Mouse (Mus musculus) cerebellum, adult 2 months (tissue): ENCODE data around the gene Tox2. TPM values are rescaled to one million over a fixed set of nuclear protein-coding genes. Genes with fewer than 3 reads are reported as not detected.

ENCODE experiments used
- DNase-seq, 2 experiments: peaks; one replicate each; pipeline ENCODE4 v3.0.0; 2021
- H3K27ac ChIP-seq: fragments of 200-500 bp; 2 replicates; pipeline ENCODE4 v1.5.1; 2012; ENCODE audit warnings: low read length, control low read depth, inconsistent platforms; ENCODE audit not compliant: insufficient read depth
- H3K27me3 ChIP-seq: fragments of 200-500 bp; 2 replicates; pipeline ENCODE4 v1.6.1; 2012; ENCODE audit warnings: inconsistent platforms, mild to moderate bottlenecking, low read length, moderate library complexity; ENCODE audit not compliant: control insufficient read depth, insufficient read depth
- H3K4me1 ChIP-seq: fragments of 200-500 bp; 2 replicates; pipeline ENCODE4 v1.6.1; 2011; ENCODE audit warnings: low read length; ENCODE audit not compliant: control insufficient read depth, insufficient read depth
- H3K4me3 ChIP-seq: fragments of 200-500 bp; replicated peaks from 2 replicates; pipeline ENCODE3; 2011; ENCODE audit warnings: mild to moderate bottlenecking, low read depth, low read length, control low read depth; ENCODE audit not compliant: insufficient read depth
- CTCF ChIP-seq: fragments of 200-500 bp; IDR thresholded peaks from 2 replicates; pipeline ENCODE4 v1.5.1; 2011; ENCODE audit warnings: low read depth, mild to moderate bottlenecking, control low read depth, low read length, moderate library complexity, borderline replicate concordance; ENCODE audit not compliant: insufficient read depth
- POLR2A ChIP-seq: fragments of 200-500 bp; IDR thresholded peaks from 2 replicates; pipeline ENCODE4 v1.6.1; 2011; ENCODE audit warnings: low read length, control low read depth, borderline replicate concordance; ENCODE audit not compliant: insufficient read depth
- WGBS: fragments of 180-500 bp; shearing (Covaris S2); methylation state at CpG from one replicate; pipeline ENCODE4 v1.1.7; 2018; 5-methylcytosine and 5-hydroxymethylcytosine counted together
- polyA plus RNA-seq: library from polyadenylated mRNA; depleted of rRNA; stranded (reverse); fragments of >200 nt; gene quantifications from 2 replicates; pipeline ENCODE4 v1.2.3, GENCODE M21; 2012; rRNA removed

Gene Tox2
- polyA plus RNA-seq, 1 experiment = 27.3 TPM

DNA sequence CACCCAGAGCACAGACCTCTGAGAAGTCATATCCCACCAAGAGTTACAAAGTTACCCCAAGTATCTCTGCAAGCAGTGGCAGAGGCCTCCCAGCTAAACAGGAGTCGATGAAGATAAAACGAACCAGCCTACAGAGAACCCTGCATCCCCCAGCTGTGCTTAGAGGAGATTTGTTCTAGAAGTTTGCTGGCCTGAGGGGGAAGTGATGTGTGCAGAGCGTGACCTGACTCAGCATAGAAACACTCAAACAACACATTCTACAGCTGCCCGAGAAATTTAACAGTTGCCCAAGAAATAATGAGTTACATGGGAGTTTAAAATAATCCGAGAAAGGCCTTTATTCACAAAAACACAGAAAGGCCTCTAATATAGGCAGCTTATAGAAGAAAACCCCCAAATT is 155.7 kb downstream of the Tox2 start:
- WGBS = 84% methylated on average over 5 of the region's 5 CpGs

DNA sequence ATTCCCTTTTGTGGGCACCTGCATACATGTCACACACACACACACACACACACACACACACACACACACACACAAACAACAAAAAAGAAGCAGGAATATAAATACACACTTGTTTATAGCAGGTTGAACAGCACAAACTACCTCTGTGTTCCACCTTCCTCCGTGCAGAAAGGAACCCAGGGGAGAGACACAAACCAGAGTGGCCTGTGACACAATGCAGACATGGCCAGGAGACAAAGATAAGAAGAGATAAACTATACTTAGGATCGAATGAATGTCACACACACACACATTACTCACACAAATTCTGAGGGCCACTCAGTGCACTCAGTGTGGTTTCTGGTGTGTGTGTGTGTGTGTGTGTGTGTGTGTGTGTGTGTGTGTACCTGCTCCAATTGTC is 156.3 kb downstream of the Tox2 start:
- no peaks in the 10 kb centered on the region for H3K4me1 ChIP-seq
- WGBS = 84% methylated on average over 2 of the region's 2 CpGs
- H3K4me3 ChIP-seq = no peak overlapping the region
- H3K27me3 ChIP-seq = no peaks in the 10 kb centered on the region; the same call in 1 of the 2 replicates
- DNase-seq = no peak
- H3K27ac ChIP-seq = no peak overlapping the region
- TF ChIP-seq CTCF = no peak
- TF ChIP-seq POLR2A = no peak

More for the DNA sequence above, 155.7 kb downstream of the Tox2 start:
- Histone ChIP-seq H3K4me3 (no peak overlapping the region), H3K27ac (no peak overlapping the region), H3K27me3 (no peaks in the 10 kb centered on the region; the same call in 1 of the 2 replicates), H3K4me1 (no peaks in the 10 kb centered on the region)
- no peak for TF ChIP-seq POLR2A
- TF ChIP-seq CTCF = no peak
- DNase-seq = no peak

DNA sequence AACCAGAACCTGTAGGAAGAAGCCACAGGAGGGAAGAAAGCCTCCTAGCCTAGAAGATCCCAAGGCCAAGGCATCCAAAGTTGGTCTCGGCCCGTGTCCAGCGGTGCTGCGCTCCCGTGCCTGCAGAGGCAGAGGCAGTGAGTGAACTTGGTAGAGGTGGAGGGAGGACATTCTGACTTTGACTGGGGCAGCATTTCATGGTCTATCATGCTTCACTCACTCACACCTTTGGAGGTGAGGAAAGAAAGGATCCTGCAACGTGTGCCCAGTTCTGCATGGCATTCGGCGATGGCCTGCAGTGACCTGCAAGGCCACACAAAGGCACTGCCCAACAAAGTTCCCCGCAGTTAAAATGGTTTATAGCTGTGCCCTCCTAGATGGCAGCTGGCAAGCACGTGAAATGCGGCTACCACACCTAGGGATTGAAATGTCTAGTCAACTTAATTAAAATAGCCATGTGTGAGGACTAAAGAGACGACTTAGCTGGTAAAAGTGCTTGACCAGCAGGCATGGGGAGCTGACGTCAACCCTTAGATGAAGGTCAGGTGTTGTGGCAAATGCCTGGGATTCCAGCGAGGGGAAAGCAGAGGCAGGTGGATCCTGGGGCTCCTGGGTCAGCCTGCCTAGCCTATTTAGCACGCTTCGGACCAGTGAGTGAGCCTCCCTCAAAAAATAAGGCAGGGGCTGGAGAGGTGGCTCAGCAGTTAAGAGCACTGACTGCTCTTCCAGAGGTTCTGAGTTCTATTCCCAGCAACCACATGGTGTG is 158.1 kb downstream of the Tox2 start:
- 83% methylated on average over 16 of the region's 16 CpGs for WGBS
- no peak for TF ChIP-seq CTCF
- TF ChIP-seq POLR2A = no peak
- no peaks in the 10 kb centered on the region for H3K4me1 ChIP-seq
- no peak for DNase-seq
- no peaks in the 10 kb centered on the region; the same call in 1 of the 2 replicates for H3K27me3 ChIP-seq
- no peak overlapping the region for H3K27ac ChIP-seq
- H3K4me3 ChIP-seq = no peak overlapping the region

DNA sequence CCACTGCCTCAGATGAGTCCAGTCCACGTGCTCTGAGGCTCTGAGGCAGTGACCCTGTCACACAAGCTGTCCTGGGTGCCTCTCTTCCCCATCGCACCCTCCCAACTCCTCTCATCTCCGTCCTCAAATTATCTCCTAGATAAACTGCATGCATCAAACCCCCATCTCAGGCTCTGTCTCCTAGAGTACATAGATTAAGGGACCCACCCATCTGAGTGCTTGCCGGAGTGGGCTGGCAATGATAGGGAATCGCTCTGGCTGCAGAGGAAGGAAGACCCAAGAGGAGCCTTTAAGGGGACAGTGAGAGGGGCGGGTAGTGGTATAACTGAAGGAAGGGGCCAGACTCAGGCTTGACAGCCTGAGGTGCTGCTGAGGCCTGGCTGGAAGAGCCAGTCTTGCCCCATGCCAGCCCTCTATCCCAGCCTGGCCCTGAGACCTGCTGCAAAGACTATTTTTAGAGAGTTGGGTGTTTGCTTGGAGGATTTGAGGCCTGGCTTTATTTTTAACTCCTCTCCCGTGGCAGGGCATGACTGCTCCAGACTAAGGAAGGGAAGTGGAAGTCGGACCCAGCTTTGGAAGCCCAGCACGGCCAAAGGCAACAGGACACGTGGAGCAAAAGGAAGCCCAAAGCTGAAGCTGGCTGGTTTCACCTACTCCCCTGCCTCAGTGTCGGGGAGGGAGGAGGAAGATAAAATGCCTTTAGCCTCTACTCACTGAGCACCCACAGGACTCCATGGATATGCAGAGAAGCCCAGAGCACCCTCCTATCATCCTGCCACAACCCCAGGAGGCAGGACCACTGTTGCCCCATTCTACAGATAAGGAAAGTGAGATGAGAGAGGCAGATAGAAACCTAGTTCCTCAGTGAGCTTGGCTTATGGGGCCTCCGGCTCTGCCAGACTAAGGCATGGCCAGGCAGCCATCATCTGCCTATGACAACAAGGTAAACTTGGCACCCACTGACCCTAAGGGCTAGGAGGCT is 160.3 kb downstream of the Tox2 start:
- TF ChIP-seq CTCF (no peak), POLR2A (no peak)
- H3K27me3 ChIP-seq = no peaks in the 10 kb centered on the region; the same call in 1 of the 2 replicates
- WGBS = 68% methylated on average over 12 of the region's 12 CpGs
- no peak overlapping the region for H3K4me3 ChIP-seq
- no peak overlapping the region for H3K27ac ChIP-seq
- DNase-seq = no peak
- no peaks in the 10 kb centered on the region for H3K4me1 ChIP-seq

DNA sequence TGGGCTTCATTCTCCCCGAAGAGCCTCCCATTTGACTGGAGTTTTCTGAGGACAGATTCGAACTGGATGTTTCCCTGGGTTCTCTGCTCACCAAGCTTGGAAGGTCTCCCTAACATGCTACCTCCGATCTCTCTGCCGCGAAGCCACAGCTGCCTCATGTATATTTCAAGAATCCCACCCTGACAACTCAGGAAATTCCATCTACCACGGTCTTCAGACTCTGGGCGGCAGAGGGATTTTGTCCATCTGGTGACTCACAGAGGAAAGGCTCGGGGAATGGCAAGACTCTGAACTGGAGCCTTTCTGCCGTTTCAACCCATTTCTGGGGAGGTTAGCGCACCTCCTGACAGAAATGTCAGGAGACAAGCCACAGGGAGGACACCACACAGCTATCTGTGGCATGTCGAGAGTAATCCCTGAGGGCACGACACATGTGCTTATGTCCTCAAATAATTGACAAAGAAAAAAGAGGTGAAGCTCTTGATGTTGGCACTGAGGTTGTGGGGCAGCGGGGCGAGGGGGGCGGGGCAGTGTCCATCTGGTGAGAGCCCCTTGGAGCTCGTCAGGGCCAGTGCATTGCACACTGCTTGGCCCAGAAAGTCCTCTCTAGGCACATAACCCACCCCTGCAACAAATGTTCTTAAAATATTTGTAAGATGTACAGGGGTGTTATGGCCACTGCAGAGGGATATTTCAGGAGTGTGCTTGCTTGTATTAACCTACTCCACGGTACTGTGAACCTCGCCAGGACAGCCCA is 162.0 kb downstream of the Tox2 start:
- TF ChIP-seq CTCF (no peak), POLR2A (no peak)
- DNase-seq = no peak
- 59% methylated on average over 18 of the region's 18 CpGs for WGBS

DNA sequence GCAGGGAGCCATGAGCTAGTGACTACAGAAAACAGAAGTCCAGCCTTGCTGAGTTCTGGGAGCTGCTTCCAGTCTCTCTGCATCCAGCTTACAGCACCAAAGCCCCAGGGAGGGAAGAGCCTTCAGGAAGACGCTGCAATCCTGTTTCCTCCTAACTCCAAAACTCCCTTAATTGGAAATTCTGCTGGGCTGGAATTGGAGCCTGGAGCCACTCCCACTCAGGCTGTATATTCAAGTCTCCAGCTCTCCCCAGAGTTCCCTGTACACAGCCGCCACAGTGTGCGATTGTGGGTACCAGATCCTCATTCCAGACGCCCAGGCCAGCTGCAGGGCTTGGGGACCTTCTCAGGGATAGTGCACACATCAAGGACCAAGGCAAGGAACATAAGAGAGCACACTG is 167.2 kb downstream of the Tox2 start:
- Histone ChIP-seq H3K4me3 (no peak overlapping the region), H3K27me3 (no peaks in the 10 kb centered on the region), H3K4me1 (no peaks in the 10 kb centered on the region), H3K27ac (no peak overlapping the region)
- WGBS = 55% methylated on average over 4 of the region's 4 CpGs
- DNase-seq = no peak
- TF ChIP-seq POLR2A (no peak), CTCF (no peak)

More for the DNA sequence above, 162.0 kb downstream of the Tox2 start:
- Histone ChIP-seq H3K27me3 (no peaks in the 10 kb centered on the region; the same call in 1 of the 2 replicates), H3K4me1 (no peaks in the 10 kb centered on the region), H3K27ac (no peak overlapping the region), H3K4me3 (no peak overlapping the region)

DNA sequence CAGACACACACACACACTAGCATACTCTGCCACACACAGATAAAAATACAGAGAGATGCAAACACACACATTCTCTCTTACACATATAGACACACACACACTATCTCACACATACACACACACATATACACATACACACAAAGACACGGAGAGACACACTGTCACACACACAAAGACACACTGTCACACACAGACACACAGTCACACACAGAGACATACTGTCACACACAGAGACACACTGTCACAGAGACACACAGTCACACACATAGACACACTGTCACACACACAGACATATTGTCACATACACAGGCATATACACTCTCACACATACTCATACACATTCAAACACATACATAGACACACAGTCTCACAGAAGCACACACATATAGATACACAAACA is 169.7 kb downstream of the Tox2 start:
- 78% methylated on average over 1 of the region's 1 CpGs for WGBS
- H3K4me1 ChIP-seq = no peaks in the 10 kb centered on the region
- H3K27me3 ChIP-seq = no peaks in the 10 kb centered on the region; the same call in 1 of the 2 replicates
- H3K27ac ChIP-seq = no peak overlapping the region
- H3K4me3 ChIP-seq = no peak overlapping the region
- TF ChIP-seq POLR2A (no peak), CTCF (no peak)
- no peak for DNase-seq

Other genes with a start within 250 kb of the Tox2 start
- gene Sgk2, start 215.8 kb upstream of the Tox2 start, polyA plus RNA-seq = 2.8 and 3.8 TPM in 2 replicates
- 34.2 and 35.9 TPM in 2 replicates for gene Ift52, start 185.8 kb upstream of the Tox2 start, polyA plus RNA-seq
- 0.90 and 1.6 TPM in 2 replicates for gene Mybl2, start 148.4 kb upstream of the Tox2 start, polyA plus RNA-seq
- 0.24 TPM in 1 of 2 replicates, not detected in the other for gene Gtsf1l, start 115.3 kb upstream of the Tox2 start, polyA plus RNA-seq
- 0.48 and 0.52 TPM in 2 replicates for gene Jph2, start 194.9 kb downstream of the Tox2 start, polyA plus RNA-seq
- gene Oser1, start 221.6 kb downstream of the Tox2 start, polyA plus RNA-seq = 37.7 and 39.4 TPM in 2 replicates
- gene Gdap1l1, start 235.4 kb downstream of the Tox2 start, polyA plus RNA-seq = 126 and 128 TPM in 2 replicates